Mouse (Mus musculus) stomach, embryonic 14.5 days (tissue): ENCODE results near the gene Zfp955a. TPM values are rescaled to one million over a fixed set of nuclear protein-coding genes. Genes with fewer than 3 reads are reported as not detected.
"Not testable (repeated sequence)": the region's sequence is repeated elsewhere in the genome, so short reads cannot be mapped to it uniquely, and the experiment has no call there.

Experiments used
- ATAC-seq: fragments of 200-750 bp; cut with Nextera tagmentation; 2 replicates; pipeline ENCODE4 v1.8.0; 2017; ENCODE audit warnings: low read depth, moderate TSS enrichment; ENCODE audit not compliant: insufficient number of reproducible peaks, insufficient read depth, low FRiP score
- H3K27ac ChIP-seq: fragments of 300-500 bp; sonication (generic); 2 replicates; pipeline ENCODE4 v1.5.1; 2014; ENCODE audit warnings: mild to moderate bottlenecking, low read length, moderate library complexity, mixed read lengths
- H3K27me3 ChIP-seq: fragments of 300-500 bp; sonication (generic); 2 replicates; pipeline ENCODE4 v1.6.1; 2014; ENCODE audit warnings: low read length, control low read depth, mixed read lengths; ENCODE audit not compliant: control insufficient read depth, insufficient read depth
- H3K36me3 ChIP-seq: fragments of 300-500 bp; sonication (generic); 2 replicates; pipeline ENCODE4 v1.6.1; 2014; ENCODE audit warnings: mild to moderate bottlenecking, control low read depth, low read length, moderate library complexity, mixed read lengths; ENCODE audit not compliant: control insufficient read depth, insufficient read depth
- H3K4me1 ChIP-seq: fragments of 300-500 bp; sonication (generic); 2 replicates; pipeline ENCODE4 v1.6.1; 2014; ENCODE audit warnings: low read length, control low read depth, mixed read lengths; ENCODE audit not compliant: control insufficient read depth, insufficient read depth
- H3K4me2 ChIP-seq: fragments of 300-500 bp; sonication (generic); replicated peaks from 2 replicates; pipeline ENCODE4 v1.6.1; 2014; ENCODE audit warnings: low read depth, low read length, control low read depth
- H3K4me3 ChIP-seq: fragments of 300-500 bp; sonication (generic); 2 replicates; pipeline ENCODE4 v1.5.1; 2014; ENCODE audit warnings: low read depth, low read length, control low read depth
- H3K9ac ChIP-seq: fragments of 300-500 bp; sonication (generic); replicated peaks from 2 replicates; pipeline ENCODE4 v1.6.1; 2014; ENCODE audit warnings: low read depth, mild to moderate bottlenecking, control low read depth, low read length, moderate library complexity, mixed read lengths
- H3K9me3 ChIP-seq: fragments of 300-500 bp; sonication (generic); 2 replicates; pipeline ENCODE4 v1.6.1; 2016; ENCODE audit warnings: low read depth, low read length, control low read depth; ENCODE audit not compliant: control insufficient read depth
- WGBS: fragments of 180-500 bp; shearing (Covaris S2); extraction: QIAGEN DNeasy Blood & Tissue Kit; methylation state at CpG from one replicate; pipeline ENCODE4 v1.1.7; 2014; 5-methylcytosine and 5-hydroxymethylcytosine counted together
- polyA plus RNA-seq: library from polyadenylated mRNA; unstranded; fragments of >200 nt; fragmentation: Nextera tagmentation; extraction: Ambion mirVana; gene quantifications from 2 replicates; pipeline ENCODE4 v1.2.1, GENCODE M21; 2014

Zfp955a gene
- 19.4 and 20.9 TPM in 2 replicates for polyA plus RNA-seq

- not testable (repeated sequence) for H3K4me1 ChIP-seq, H3K4me3 ChIP-seq, H3K27ac ChIP-seq, H3K9me3 ChIP-seq, H3K9ac ChIP-seq, H3K27me3 ChIP-seq, H3K36me3 ChIP-seq
- ATAC-seq: peak; percentile 99
- H3K4me2 ChIP-seq: peak within 1 kb of the TSS; percentile 7; the same call in 1 of the 2 replicates
- 36% methylated on average over 1 of the region's 34 CpGs for WGBS
These were observed at the start of gene Zfp955a for GRCm38 (mm10) chr17:33254530-33255318. TSS of gene Zfp955a (minus strand) at chr17:33255145.

GRCm38 (mm10) chr17:33289876-33290149 is 34.9 kb upstream of the Zfp955a start:
- H3K9ac ChIP-seq, H3K4me2 ChIP-seq, H3K36me3 ChIP-seq, H3K4me1 ChIP-seq, H3K27ac ChIP-seq, H3K4me3 ChIP-seq, H3K9me3 ChIP-seq, H3K27me3 ChIP-seq: not testable (repeated sequence)
- peak; percentile 62; the same call in 1 of the 2 replicates for ATAC-seq
- WGBS: no CpG with 5 or more reads among the region's 9 CpGs

GRCm38 (mm10) chr17:33289039-33289875 is 34.3 kb upstream of the Zfp955a start, which contains the start of gene Zfp955b:
TSS of gene Zfp955b (plus strand) at chr17:33289544.
- H3K4me3 ChIP-seq, H3K27me3 ChIP-seq, H3K9me3 ChIP-seq, H3K9ac ChIP-seq, H3K36me3 ChIP-seq, H3K4me2 ChIP-seq, H3K4me1 ChIP-seq, H3K27ac ChIP-seq: not testable (repeated sequence)
- no CpG with 5 or more reads among the region's 25 CpGs for WGBS
- ATAC-seq: peak; percentile 99

GRCm38 (mm10) chr17:33268907-33269306 is 14.0 kb upstream of the Zfp955a start:
- Histone ChIP-seq H3K4me2 (no peak overlapping the region), H3K4me3 (no peak overlapping the region), H3K27ac (no peak overlapping the region), H3K4me1 (no peaks in the 10 kb centered on the region), H3K36me3 (no peaks in the 10 kb centered on the region), H3K9ac (no peak overlapping the region), H3K27me3 (no peaks in the 10 kb centered on the region), H3K9me3 (no peaks in the 10 kb centered on the region)
- 87% methylated on average over 9 of the region's 9 CpGs for WGBS
- ATAC-seq: no peak

GRCm38 (mm10) chr17:33264376-33264775 is 9.4 kb upstream of the Zfp955a start, which contains the start of gene Olfr63:
TSS of gene Olfr63 (plus strand) at chr17:33264676.
- Histone ChIP-seq H3K27me3 (no peaks in the 10 kb centered on the region), H3K9ac (no peak within 1 kb of the TSS), H3K9me3 (no peaks in the 10 kb centered on the region), H3K36me3 (no peaks in the 10 kb centered on the region), H3K4me1 (no peaks in the 10 kb centered on the region), H3K27ac (no peak within 1 kb of the TSS), H3K4me2 (no peak within 1 kb of the TSS), H3K4me3 (no peak within 1 kb of the TSS)
- ATAC-seq: no peak
- 68% methylated on average over 1 of the region's 1 CpGs for WGBS

GRCm38 (mm10) chr17:33255319-33255657 is 343 bp upstream of the Zfp955a start:
- H3K4me2 ChIP-seq, H3K9ac ChIP-seq, H3K27ac ChIP-seq, H3K4me1 ChIP-seq, H3K4me3 ChIP-seq, H3K36me3 ChIP-seq, H3K27me3 ChIP-seq, H3K9me3 ChIP-seq, ATAC-seq: not testable (repeated sequence)
- WGBS: no CpG with 5 or more reads among the region's 2 CpGs

GRCm38 (mm10) chr17:33236646-33237045 is 18.3 kb downstream of the Zfp955a start:
- not testable (repeated sequence) for H3K27ac ChIP-seq, H3K4me2 ChIP-seq, H3K9me3 ChIP-seq, H3K4me1 ChIP-seq, H3K36me3 ChIP-seq, H3K27me3 ChIP-seq, H3K9ac ChIP-seq, ATAC-seq, H3K4me3 ChIP-seq
- 88% methylated on average over 1 of the region's 1 CpGs for WGBS

- no peaks in the 10 kb centered on the region for H3K36me3 ChIP-seq
- 84% methylated on average over 2 of the region's 2 CpGs for WGBS
- no peaks in the 10 kb centered on the region for H3K4me1 ChIP-seq
- no peak within 1 kb of the TSS for H3K4me3 ChIP-seq
- H3K4me2 ChIP-seq: no peak within 1 kb of the TSS
- H3K27ac ChIP-seq: no peak within 1 kb of the TSS
- ATAC-seq: no peak
- H3K9me3 ChIP-seq: no peaks in the 10 kb centered on the region; the same call in 1 of the 2 replicates
- H3K9ac ChIP-seq: no peak within 1 kb of the TSS
- no peaks in the 10 kb centered on the region for H3K27me3 ChIP-seq
These were observed 33.4 kb downstream of the Zfp955a start, which contains the start of gene Olfr1564 for GRCm38 (mm10) chr17:33221590-33221989. TSS of gene Olfr1564 (minus strand) at chr17:33221690.
